Mouse (Mus musculus): ENCODE data around the gene Itprip.

Gene Itprip

DNA sequence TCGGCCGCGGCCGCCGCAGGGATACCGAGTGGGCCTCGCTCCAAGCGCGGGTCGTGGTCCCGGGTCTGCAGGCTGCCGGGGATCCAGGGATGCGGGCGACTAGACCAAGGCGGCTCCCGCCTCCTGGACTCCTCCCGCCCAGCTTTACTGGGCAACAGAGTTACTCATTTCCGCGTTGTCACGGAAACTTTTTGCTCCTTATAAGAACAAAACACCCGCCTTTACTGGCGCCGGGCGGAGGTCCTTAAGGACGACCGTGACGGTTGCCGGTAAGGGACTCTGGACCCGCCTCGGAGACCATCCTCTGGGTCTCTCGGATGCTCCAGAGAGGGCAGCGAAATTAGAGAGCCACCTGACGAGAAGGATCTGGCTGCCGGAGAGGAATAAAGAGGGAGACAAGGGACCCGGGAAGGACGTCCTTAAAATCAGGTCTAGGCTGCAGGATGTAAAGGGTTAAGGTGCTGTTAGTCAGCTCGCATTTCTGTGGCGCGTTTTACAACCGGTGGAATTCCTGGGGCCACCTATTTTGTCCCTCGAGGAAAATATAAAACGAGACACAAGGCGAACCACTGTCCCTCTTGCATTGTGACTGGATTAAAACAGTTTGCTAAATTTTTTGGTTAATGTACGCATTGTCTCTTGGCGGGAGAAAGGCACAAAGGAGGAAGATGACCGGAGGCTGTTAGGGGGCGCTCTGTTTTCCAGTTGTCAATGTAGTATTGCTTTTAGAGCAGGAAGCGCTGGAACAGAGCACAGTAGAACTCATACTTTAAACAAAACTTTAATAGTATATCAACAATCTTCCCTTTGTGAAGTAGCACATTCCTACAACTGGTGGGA, at the start of gene Itprip, which contains the start of gene Cfap43:
Gene Itprip (minus strand): TSS at position 174 of the 840 bp plus-strand sequence.
Gene Cfap43 (minus strand): TSS at position 162 of the 840 bp plus-strand sequence.
- peak; percentile 59 to 70 for DNase-seq (ENCODE audit: low read depth in 1 of 2, low spot score in 2 of 2)

DNA sequence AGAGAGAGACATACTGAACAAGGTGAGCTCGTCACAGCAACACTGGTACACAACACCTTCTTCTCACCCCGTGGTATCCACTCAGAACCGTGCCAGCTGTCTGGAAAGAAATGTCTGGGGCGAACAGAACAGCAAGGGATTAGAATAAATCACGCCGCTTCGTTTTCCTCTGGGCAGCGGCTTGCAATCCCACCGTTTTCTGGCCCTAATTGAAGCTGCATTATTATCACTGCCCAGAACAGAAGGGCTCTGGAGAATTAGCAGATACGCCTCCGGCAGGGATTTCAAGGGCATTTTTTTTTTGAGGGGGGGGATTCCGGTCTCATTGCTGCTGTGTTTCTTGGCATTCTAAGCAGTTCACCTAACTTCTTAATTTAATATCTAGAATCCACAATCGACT, 39.1 kb upstream of the Itprip start:
- no peak for DNase-seq (ENCODE audit: low read depth in 1 of 2, low spot score in 2 of 2)

DNA sequence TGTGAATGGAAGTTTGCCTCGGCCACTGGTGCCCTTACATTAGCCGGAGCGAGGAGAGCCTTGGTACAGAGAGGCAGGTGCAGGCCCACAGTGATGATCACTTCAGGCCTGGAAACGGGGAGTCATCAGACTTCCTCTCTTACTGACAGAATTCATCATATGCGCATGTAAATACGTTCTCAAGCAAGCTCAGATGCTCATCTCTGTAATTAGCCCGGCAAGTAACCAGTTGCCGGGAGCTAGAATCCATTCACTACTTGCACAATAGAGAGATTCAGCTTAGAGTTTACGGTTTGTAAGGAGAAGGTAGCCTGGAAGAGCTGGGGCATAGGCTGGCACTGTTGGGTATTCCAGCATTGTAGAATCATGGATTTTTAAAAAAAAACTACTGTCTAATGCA, 34.1 kb upstream of the Itprip start:
- DNase-seq (ENCODE audit: low read depth in 1 of 2, low spot score in 2 of 2): no peak

DNA sequence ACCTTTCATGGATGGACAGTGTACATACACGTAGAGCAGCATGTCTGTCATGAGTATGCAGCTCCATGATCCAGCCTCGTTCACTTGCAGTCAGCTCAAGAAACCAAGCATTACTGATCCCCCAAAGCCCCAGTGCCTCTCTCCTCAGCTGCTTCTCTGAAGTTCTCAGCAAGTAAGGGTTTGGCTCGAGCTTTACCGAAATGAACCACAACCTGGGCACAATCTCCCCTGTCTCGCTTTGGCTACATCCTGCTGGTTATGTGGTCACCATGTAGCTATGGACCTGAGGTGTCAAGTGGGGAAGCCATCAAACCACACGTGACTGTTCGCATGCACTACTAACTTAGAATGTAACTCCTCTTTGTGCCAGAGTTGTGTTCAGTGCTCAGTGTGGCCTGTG, 31.8 kb upstream of the Itprip start:
- DNase-seq (ENCODE audit: low read depth in 1 of 2, low spot score in 2 of 2): no peak

DNA sequence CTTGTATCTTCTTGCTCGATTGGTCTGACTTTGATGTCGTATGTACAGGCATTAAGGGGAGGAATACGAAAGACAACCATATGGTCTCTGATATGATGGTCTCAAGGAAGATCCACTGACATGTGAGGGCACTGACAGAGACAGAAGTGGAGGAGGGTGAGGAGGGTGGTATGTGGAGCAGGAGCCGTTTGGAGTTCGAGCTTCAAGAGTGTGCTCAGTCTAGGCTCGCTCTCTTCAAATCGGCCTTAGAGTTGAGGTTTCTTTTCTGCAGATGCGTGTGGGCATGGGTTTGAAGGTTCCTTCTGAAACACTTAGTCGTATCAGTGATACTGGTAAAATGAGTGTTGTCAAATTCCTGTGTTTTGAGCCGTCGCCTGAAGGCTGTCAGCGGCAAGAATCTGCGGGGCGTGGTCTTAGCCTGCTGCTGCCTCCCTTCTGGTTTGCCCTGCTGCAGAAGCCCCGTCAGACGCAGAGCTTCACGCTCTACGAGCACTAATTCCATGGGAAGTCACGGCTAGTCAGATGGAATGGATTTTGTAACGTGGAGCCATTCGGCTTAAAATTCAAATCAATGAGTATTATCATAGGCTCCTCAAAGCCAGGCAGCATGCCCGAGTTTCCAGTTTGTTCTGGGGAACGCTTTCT, 27.8 kb upstream of the Itprip start:
- no peak for DNase-seq (ENCODE audit: low read depth in 1 of 2, low spot score in 2 of 2)

DNA sequence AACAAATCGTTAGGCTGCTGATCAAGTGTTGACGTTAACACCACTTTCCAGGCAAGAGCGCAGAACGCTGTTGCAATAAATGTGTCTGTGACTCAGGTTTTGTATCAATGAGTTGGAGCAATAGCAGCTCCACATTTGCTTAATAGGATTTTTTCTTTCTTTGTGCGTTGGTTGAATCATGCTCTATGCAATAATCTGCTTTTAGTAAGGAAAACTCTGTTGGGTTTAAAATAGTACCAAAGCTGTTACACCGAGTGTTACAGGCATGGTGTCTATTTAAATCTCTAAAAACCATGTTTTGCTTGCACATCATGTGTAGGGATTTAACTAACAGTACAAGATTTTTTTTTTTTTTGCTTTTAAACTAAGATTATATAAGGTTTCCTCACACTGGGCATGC, 20.3 kb upstream of the Itprip start:
- no peak for DNase-seq (ENCODE audit: low read depth in 1 of 2, low spot score in 2 of 2)

DNA sequence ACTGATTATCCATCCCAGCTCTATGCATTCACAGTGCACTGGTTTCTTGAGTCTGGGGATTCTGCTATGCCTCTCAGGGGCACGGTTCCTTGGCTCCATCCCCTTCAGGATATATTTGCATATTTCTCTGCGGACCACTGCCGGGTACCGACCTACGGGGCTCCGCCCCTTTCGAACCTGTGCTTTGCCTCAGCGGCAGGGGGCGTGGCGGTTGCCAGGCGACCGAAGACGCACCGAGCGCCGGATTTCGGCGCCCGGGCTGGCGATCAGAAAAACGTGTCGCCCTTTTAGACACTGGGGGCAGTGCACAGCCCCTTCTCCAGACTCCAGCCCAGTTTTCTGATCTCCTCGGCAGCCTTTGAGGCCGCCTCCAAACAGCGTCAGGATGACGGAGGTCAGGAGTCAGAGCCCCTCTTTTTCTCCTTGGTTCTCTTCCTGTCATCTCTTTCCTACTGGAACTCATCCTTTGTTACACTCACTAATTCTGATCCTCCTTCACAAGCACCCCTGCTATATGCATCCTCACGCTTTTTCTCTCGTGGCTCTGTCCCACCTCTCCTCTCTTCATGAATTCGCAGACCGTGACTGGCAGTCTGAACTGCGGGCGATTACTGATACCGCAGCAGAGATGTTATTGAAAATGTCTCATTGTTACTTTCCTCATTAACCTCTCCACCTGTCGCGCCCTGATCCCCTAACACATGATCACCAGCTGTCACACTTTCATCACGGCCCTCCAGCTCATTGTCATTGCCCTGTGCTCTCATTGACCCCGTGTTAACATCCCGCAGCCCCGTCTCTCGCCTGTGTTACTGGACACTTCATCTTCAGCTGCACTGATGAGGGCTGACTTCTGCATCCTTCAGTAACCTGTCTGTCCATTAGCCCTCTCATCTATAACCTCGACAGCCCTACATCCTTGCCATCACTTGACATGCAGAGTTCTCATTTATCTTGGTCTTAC, 18.6 kb upstream of the Itprip start, which contains the start of gene Cfap58:
Gene Cfap58 (plus strand): TSS at position 233 of the 964 bp plus-strand sequence.
- DNase-seq (ENCODE audit: low read depth in 1 of 2, low spot score in 2 of 2): peak in 1 of 2 experiments; percentile 58

DNA sequence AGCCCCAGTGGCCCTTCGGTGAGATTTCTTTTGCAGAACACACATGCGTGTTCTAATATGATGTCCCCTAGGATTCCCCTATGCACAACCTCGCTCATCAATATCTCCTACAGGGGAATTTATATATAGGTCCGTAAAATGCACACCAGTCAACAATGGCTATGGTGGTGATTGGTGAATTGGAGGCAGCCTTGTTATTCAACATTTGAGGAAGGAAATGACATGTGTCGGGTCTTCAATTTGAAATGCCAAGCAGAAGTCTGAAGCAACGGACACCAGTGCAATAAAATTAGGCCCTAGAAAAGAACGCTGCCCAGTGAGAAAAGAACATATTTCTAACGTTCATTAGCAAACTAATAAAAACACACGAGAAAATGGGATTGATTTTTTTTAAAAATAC, 17.8 kb upstream of the Itprip start:
- DNase-seq (ENCODE audit: low read depth in 1 of 2, low spot score in 2 of 2): no peak

DNA sequence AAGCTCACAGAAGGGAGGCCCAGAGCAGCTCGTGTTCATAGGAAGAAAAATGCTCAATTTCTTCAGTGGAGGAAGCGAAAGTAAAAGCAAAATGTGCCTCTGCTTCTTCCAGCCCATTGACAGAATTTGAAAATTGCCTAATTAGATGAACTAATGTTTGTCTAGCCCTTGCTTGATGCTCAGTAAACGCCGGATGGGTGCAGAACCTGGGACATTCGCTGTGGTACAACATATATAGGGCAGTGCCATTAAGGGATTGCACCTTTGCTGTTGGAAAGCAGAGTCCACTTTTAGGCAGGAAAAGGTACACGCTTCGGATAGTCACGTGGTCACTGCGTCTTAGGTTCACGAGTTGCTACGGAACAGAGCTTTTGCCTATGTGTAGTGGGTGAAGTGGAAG, 17.4 kb upstream of the Itprip start:
- DNase-seq (ENCODE audit: low read depth in 1 of 2, low spot score in 2 of 2): no peak

DNA sequence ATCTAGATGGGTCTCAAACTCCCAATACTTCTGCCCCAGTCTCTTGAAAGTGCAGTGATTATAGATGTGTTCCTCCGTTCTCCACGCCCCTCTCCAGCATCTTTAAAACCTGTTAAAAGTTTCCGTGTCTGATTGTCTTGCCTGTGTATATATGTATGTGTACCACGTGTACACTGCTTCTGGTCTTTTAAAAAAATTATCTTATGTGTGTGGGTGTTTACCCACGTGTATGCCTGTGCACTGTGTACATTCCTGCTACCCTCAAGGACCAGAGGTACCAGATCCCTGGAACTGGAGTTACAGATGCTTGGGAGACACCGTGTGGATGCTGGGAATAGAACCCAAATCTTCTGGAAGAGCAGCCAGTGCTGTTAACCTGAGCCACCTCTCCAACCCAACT, 16.4 kb upstream of the Itprip start:
- no peak for DNase-seq (ENCODE audit: low read depth in 1 of 2, low spot score in 2 of 2)

DNA sequence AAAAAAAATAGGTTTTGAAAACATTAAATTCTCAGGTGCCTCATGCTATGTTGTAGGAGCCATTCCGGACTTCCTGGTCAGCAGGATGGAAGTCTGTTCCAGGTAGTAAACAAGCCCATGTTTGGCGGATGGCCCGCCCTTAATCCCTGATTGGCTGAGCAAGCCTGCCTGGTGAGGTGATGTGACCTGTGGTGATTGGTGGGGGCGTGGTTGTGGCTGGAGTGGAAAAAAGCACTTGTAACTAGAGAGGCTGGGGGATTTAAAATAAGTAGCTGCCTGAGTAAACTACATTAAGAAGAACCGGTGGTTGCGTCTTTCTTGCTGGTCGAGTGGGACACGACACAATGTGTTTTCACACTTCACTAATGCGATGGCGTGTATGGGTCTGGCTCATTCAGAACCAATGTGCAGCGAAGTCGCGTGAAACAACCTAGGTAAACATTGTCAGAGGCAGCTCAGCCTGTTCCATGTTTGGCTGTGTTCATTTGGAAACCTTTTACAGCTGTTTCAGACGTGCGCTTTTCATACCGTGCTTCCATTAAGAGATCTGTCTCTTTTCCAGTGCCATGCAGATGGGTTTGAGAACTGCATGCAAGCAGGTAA, 15.6 kb upstream of the Itprip start:
- DNase-seq (ENCODE audit: low read depth in 1 of 2, low spot score in 2 of 2): no peak

DNA sequence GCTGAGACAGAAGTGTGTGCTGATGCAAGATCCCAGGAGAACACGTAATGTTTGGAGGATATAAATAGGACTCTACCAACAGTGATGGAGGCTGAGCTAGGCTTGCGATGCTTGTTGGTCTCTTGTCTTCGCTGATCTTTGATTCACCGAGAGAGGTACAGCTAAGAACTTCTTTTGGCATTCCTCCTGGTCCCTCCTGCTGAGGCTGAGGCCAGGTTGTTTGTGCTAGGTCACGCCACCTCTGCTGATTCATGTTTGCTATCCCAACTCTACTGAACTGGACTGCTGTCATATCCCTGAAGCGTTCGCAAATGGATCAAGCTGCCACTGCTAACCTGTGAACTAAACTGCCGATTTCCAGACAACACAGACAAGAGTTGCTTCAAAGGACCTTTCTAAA, 15.0 kb upstream of the Itprip start:
- DNase-seq (ENCODE audit: low read depth in 1 of 2, low spot score in 2 of 2): no peak

DNA sequence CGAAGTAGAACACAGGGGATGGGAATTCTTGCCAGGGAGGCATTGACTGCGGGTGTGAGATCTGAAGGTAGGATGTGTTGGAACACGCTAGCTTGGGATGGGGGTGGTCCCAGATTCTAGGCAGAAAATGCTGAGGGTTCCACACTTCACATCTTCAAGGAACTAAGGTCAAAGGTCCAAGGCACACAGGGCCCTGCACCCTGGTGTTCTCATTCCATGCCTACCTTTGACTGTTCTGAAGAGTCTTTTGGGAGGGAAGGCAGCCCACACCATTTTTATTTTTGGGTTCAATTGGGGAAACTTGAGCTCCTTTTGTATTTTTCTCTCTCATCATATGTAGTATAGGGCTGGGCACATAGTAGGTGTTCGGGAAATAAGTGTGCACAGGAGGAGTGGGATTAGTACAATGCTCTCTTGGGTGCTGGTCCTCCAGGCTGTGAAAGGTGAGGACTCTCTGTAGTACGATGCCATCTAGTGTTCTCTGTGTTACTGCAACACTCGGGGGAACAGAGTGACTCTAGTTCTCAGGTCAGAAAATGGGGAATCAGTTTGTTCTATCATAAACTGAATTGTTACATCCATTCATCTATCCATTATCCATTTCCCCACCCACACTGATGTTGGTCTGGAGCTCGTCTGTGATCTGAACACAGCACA, 13.0 kb upstream of the Itprip start:
- DNase-seq (ENCODE audit: low read depth in 1 of 2, low spot score in 2 of 2): no peak

DNA sequence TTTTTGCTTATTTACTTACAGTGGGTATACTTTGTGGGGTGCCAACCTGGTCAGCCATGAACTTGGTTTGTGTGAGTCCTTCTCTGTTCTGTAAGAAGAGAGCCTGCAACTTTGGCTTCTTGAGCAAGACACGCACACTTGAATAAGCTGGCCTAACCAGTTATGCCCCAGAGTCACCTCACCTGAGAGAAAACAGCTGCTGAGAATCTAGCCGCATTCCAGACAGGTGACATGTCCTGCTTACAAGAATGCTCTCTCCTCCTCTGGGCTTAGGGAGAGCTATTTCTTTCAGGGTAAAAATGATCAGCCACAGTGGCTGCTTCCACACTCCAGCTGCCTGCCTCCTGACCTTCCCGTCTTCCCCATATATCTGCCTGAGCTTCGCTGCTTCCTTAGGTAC, 9.9 kb upstream of the Itprip start:
- no peak for DNase-seq (ENCODE audit: low read depth in 1 of 2, low spot score in 2 of 2)

DNA sequence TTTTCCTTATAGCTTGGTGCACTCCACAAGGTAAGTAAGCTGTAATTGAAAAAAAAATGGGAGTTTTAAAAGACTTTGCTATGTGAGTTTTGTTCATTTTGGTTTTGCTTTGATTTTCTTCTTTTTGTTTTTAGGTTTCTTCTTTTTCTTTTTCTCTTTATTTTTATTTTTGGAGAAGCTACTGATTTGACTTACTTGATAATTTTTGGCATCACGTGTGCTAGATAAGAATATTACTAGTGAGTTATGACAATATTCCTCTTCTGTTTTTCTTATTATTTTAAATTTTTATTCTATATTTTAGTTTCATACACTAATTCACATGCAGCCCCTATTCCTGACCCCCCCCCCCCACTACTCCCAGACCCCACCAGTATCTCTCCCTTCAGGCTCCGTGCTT, 7.9 kb upstream of the Itprip start:
- no peak for DNase-seq (ENCODE audit: low read depth in 1 of 2, low spot score in 2 of 2)

DNA sequence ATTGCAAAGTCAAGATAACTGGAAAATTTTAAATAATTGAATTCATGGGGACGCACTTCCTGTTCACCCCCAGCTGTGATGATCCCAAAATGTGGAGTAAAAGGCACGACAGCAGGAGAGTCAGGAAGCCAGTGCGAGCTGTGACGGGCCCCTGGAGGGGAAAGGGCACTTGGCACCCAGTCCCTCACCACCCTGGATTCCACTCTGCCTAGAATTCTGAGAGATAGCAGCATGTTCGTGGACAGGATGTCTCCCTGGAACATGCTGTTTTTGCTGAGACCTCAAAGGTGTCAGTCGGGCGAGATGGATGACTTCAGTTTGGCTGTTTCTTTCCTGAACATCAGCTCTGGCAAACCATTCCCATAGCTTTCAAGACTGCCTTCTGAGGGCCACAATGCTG, 6.7 kb upstream of the Itprip start:
- DNase-seq (ENCODE audit: low read depth in 1 of 2, low spot score in 2 of 2): no peak

DNA sequence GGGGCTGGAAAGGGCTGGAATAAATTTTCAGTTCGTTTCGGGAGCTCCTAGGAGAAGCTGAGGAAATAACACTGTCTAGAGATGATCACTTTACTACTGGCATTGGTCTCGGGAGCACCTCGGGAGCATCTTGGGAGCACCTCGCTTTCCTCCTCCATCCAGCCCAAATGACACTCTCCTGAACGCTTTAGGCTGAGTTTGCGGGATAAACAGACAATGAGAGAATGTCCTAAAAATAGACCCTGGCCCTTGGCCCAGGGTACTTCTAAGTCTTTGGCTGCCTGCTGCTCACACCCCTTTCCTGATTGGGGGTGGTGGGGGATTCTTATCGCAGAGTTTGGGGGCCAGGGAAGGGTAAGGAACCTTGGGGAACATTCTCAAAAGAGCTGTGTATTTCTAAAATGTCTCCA, 872 bp upstream of the Itprip start:
- no peak for DNase-seq (ENCODE audit: low read depth in 1 of 2, low spot score in 2 of 2)

DNA sequence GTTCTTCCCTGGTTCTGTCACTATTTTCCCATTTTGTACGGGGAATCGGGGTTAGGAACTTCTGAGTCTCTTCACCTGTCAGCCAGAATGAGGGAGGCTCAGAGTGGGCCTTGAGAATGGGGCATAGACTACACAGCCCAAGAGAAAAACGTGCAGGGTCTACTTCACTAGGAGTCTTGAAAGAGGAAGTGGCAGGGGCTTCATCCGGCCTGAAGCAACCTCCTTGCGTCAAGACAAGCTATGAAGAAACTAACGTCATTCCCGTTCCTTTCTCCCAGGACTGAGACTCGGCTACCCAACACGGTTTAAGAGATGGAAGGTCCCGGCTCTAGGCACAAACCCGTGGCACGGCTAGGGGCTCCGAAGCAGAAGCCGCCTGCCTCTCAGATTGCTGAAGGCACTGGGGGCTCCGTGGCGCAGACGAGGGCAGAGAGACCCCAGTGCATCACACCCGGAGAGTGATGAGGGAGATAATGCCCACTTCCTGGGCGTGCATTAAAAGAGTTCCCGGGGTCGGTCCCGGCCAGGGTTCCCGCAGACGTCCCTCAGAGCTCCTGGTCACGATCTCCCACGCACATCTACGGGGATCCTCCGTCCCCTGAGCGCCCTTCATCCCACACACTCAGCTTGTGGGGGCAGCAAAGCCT, 521 bp downstream of the Itprip start:
- DNase-seq (ENCODE audit: low read depth in 1 of 2, low spot score in 2 of 2): peak; percentile 28 to 30

DNA sequence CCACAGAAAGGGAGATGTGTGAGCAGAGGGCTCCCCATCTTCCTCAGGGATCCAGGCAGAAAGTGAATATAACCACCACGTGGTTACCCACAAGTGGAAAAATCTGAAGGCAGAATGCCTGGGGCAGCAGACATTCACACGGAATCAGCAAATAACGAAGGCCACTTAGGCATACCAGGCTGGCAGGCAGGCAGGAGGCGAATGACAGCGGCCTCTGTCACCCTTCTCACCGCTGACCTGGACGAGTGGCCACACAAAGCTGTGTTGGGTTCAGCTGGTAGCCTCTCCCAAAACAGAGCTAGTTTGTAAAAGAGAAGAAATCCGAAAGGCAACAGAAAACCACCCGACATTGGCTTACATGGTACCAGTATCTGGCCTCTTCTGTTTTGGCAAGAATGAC, 1.1 kb downstream of the Itprip start:
- no peak for DNase-seq (ENCODE audit: low read depth in 1 of 2, low spot score in 2 of 2)

DNA sequence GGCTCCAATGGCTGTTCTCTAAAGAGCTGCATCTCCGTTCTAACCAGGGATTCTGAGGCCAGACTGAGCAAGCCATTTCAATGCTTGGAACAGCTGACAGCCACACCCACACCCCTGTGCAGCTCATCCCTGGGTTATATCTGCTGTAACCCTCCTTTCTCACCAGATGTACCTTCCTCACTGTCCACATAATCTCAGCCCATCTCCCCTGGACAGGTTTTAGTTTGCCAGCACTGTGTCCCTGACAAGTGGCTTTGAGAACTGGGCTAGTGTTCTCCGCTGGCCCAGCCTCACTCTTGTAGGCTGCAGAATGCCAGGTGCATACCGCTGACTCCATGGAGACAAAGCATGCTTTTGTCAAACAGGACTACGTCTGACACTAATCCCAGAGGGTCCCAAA, 1.7 kb downstream of the Itprip start:
- no peak for DNase-seq (ENCODE audit: low read depth in 1 of 2, low spot score in 2 of 2)

Measured in monocyte, adult 2 months (primary cell).